Mouse (Mus musculus) spleen, postnatal 10 days (tissue): ENCODE results near the gene Idh3b.

Experiments used
- DNase-seq, 2 experiments: peaks; one replicate each; pipeline ENCODE4 v3.0.0; 2021 to 2022; ENCODE audit warnings: low spot score in 2 of 2

Gene Idh3b

GRCm38 (mm10) chr2:130283854-130284654, at the start of gene Idh3b:
Gene Idh3b, minus strand, starts transcription at chr2:130284547.
- peak; percentile 77 to 90 for DNase-seq

- DNase-seq, result no peak
These were observed 45.2 kb upstream of the Idh3b start for GRCm38 (mm10) chr2:130329502-130329901.

GRCm38 (mm10) chr2:130327057-130327456, 42.7 kb upstream of the Idh3b start:
- no peak for DNase-seq

GRCm38 (mm10) chr2:130303014-130303413, 18.7 kb upstream of the Idh3b start:
- DNase-seq, result no peak

GRCm38 (mm10) chr2:130297580-130297979, 13.2 kb upstream of the Idh3b start:
- no peak for DNase-seq

GRCm38 (mm10) chr2:130296134-130296745, 11.9 kb upstream of the Idh3b start:
- no peak for DNase-seq

GRCm38 (mm10) chr2:130295331-130296133, 11.2 kb upstream of the Idh3b start:
- peak in 1 of 2 experiments; percentile 33 for DNase-seq

- DNase-seq, result no peak
These were observed 10.6 kb upstream of the Idh3b start, which contains the start of gene Ebf4 for GRCm38 (mm10) chr2:130294936-130295277. Gene Ebf4, plus strand, starts transcription at chr2:130295169.

GRCm38 (mm10) chr2:130294218-130294935, 10.0 kb upstream of the Idh3b start:
- no peak for DNase-seq

- DNase-seq, result no peak
These were observed 9.1 kb upstream of the Idh3b start for GRCm38 (mm10) chr2:130293486-130293885.

- DNase-seq, result no peak
These were observed 8.7 kb upstream of the Idh3b start for GRCm38 (mm10) chr2:130293009-130293408.

- peak in 1 of 2 experiments; percentile 65 for DNase-seq
These were observed 7.1 kb upstream of the Idh3b start for GRCm38 (mm10) chr2:130291434-130291833.

GRCm38 (mm10) chr2:130289086-130289485, 4.7 kb upstream of the Idh3b start:
- no peak for DNase-seq

GRCm38 (mm10) chr2:130280818-130281217, 3.5 kb downstream of the Idh3b start:
- DNase-seq, result no peak

- DNase-seq, result no peak
These were observed 4.1 kb downstream of the Idh3b start for GRCm38 (mm10) chr2:130280224-130280623.

GRCm38 (mm10) chr2:130279600-130280091, 4.7 kb downstream of the Idh3b start:
- DNase-seq, result no peak

GRCm38 (mm10) chr2:130275649-130276048, 8.7 kb downstream of the Idh3b start:
- DNase-seq, result peak; percentile 70 to 87

GRCm38 (mm10) chr2:130274862-130275261, 9.5 kb downstream of the Idh3b start:
- DNase-seq, result no peak

GRCm38 (mm10) chr2:130274149-130274861, 10.0 kb downstream of the Idh3b start, which contains the start of gene Nop56:
Gene Nop56, plus strand, starts transcription at chr2:130274430.
- peak; percentile 98 for DNase-seq

- no peak for DNase-seq
These were observed 10.6 kb downstream of the Idh3b start for GRCm38 (mm10) chr2:130273732-130274131.

- DNase-seq, result no peak
These were observed 16.3 kb downstream of the Idh3b start for GRCm38 (mm10) chr2:130268074-130268473.
